Mouse (Mus musculus): ENCODE measurements around the gene Mob3a. TPM values are rescaled to one million over a fixed set of nuclear protein-coding genes. Genes with fewer than 3 reads are reported as not detected.
A peak's percentile ranks its signal among the peaks of the same experiment; 100 is the strongest.
"Not testable (repeated sequence)": the region's sequence is repeated elsewhere in the genome, so short reads cannot be mapped to it uniquely, and the experiment has no call there.

The Mob3a gene
- total and polyA plus RNA-seq, 2 experiments from 2014 or later: 10.8 to 15.0 TPM

GRCm38 (mm10) chr10:80656130-80656862 is 45.5 kb downstream of the Mob3a start:
- ATAC-seq (ENCODE audit: insufficient read depth, low read depth): peak; percentile 88
- H3K27me3 ChIP-seq (ENCODE audit: control insufficient read depth, insufficient read depth, low read length): no peaks in the 10 kb centered on the region
- no peak for TF ChIP-seq EP300 (IDR thresholded peaks at IDR 0.05; ENCODE audit: low read depth)
- TF ChIP-seq CTCF (IDR thresholded peaks at IDR 0.05; ENCODE audit: low read depth): no peak
- H3K4me1 ChIP-seq (ENCODE audit: control insufficient read depth, insufficient read depth): peaks cover 11% of the 10 kb centered on the region
- no peaks in the 10 kb centered on the region for H3K9me3 ChIP-seq (replicated peaks; ENCODE audit: control insufficient read depth, low read length)
- WGBS: 3% methylated on average over 52 of the region's 72 CpGs
- peak; percentile 100 for DNase-seq (ENCODE audit: low spot score)
- peak overlapping the region; percentile 72 for H3K27ac ChIP-seq (ENCODE audit: low read depth)
- H3K4me2 ChIP-seq (ENCODE audit: low read depth, low read length): peak overlapping the region; percentile 87
- H3K9ac ChIP-seq (replicated peaks; ENCODE audit: low read depth, low read length): peak overlapping the region; percentile 92
- H3K36me3 ChIP-seq (replicated peaks; ENCODE audit: control insufficient read depth, insufficient read depth, low read length): peaks cover 6% of the 10 kb centered on the region; the same call in 1 of the 2 replicates
- H3K4me3 ChIP-seq (ENCODE audit: low read depth, low read length): peak overlapping the region; percentile 87

- DNase-seq (ENCODE audit: low spot score) (no peak), ATAC-seq (ENCODE audit: insufficient read depth, low read depth) (no peak; the same call in 1 of the 2 replicates)
- no peaks in the 10 kb centered on the region for H3K9me3 ChIP-seq (replicated peaks; ENCODE audit: control insufficient read depth, low read length)
- WGBS: 7% methylated on average over 10 of the region's 12 CpGs
- H3K27me3 ChIP-seq (ENCODE audit: control insufficient read depth, insufficient read depth, low read length): no peaks in the 10 kb centered on the region
- H3K4me3 ChIP-seq (ENCODE audit: low read depth, low read length): peak overlapping the region; percentile 87
- TF ChIP-seq EP300 (IDR thresholded peaks at IDR 0.05; ENCODE audit: low read depth) (no peak), CTCF (IDR thresholded peaks at IDR 0.05; ENCODE audit: low read depth) (no peak)
- H3K4me2 ChIP-seq (ENCODE audit: low read depth, low read length): peak overlapping the region; percentile 87
- peak overlapping the region; percentile 92 for H3K9ac ChIP-seq (replicated peaks; ENCODE audit: low read depth, low read length)
- peaks cover 6% of the 10 kb centered on the region; the same call in 1 of the 2 replicates for H3K36me3 ChIP-seq (replicated peaks; ENCODE audit: control insufficient read depth, insufficient read depth, low read length)
- peaks cover 11% of the 10 kb centered on the region for H3K4me1 ChIP-seq (ENCODE audit: control insufficient read depth, insufficient read depth)
- peak overlapping the region; percentile 72 for H3K27ac ChIP-seq (ENCODE audit: low read depth)
Observed at GRCm38 (mm10) chr10:80655406-80656129, 46.2 kb downstream of the Mob3a start.

- WGBS: 87% methylated on average over 6 of the region's 6 CpGs
- no peak for TF ChIP-seq CTCF (IDR thresholded peaks at IDR 0.05; ENCODE audit: low read depth)
- no peak for TF ChIP-seq EP300 (IDR thresholded peaks at IDR 0.05; ENCODE audit: low read depth)
- peaks cover 11% of the 10 kb centered on the region for H3K4me1 ChIP-seq (ENCODE audit: control insufficient read depth, insufficient read depth)
- DNase-seq (ENCODE audit: low spot score) (no peak), ATAC-seq (ENCODE audit: insufficient read depth, low read depth) (no peak)
- H3K4me2 ChIP-seq (ENCODE audit: low read depth, low read length): peak overlapping the region; percentile 87; the same call in 1 of the 2 replicates
- H3K27me3 ChIP-seq (ENCODE audit: control insufficient read depth, insufficient read depth, low read length): no peaks in the 10 kb centered on the region
- H3K4me3 ChIP-seq (ENCODE audit: low read depth, low read length): no peak overlapping the region
- no peak overlapping the region for H3K9ac ChIP-seq (replicated peaks; ENCODE audit: low read depth, low read length)
- peaks cover 6% of the 10 kb centered on the region; the same call in 1 of the 2 replicates for H3K36me3 ChIP-seq (replicated peaks; ENCODE audit: control insufficient read depth, insufficient read depth, low read length)
- no peak overlapping the region for H3K27ac ChIP-seq (ENCODE audit: low read depth)
- H3K9me3 ChIP-seq (replicated peaks; ENCODE audit: control insufficient read depth, low read length): no peaks in the 10 kb centered on the region
Observed at GRCm38 (mm10) chr10:80654866-80655265, 46.9 kb downstream of the Mob3a start.

DNA sequence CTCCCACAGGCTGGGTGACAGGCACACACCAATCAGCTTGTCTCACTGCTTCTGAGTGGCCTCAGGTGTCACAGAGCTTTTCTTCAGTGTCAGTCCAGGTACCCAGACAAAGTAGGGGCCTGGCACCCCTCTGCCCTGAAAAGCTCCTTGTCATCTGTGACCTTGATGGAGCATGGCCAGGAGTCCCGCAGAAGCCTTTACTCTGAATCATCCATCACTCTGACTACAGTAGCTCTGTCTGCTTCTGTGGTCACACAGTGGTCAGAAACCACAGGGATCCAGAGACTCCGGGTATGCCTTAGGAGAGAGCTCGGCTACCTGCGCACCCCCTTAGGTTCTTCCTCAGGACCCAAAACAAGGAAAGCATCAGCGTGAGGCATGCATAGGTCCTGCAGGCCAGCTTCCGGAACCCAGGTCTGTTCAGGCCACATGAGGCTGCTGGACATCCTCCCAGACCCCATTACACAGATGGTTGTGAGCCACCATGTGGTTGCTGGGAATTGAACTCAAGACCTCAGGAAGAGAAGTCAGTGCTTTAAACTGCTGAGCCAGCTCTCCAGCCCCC is 48.5 kb downstream of the Mob3a start:
- no peak overlapping the region for H3K4me2 ChIP-seq (ENCODE audit: low read depth, low read length)
- H3K9ac ChIP-seq (replicated peaks; ENCODE audit: low read depth, low read length): no peak overlapping the region
- no peak overlapping the region for H3K4me3 ChIP-seq (ENCODE audit: low read depth, low read length)
- DNase-seq (ENCODE audit: low spot score): no peak
- TF ChIP-seq CTCF (IDR thresholded peaks at IDR 0.05; ENCODE audit: low read depth) (no peak), EP300 (IDR thresholded peaks at IDR 0.05; ENCODE audit: low read depth) (no peak)
- peaks cover 11% of the 10 kb centered on the region for H3K4me1 ChIP-seq (ENCODE audit: control insufficient read depth, insufficient read depth)
- peaks cover 11% of the 10 kb centered on the region for H3K36me3 ChIP-seq (replicated peaks; ENCODE audit: control insufficient read depth, insufficient read depth, low read length)
- 79% methylated on average over 6 of the region's 6 CpGs for WGBS
- H3K9me3 ChIP-seq (replicated peaks; ENCODE audit: control insufficient read depth, low read length): no peaks in the 10 kb centered on the region
- no peak overlapping the region for H3K27ac ChIP-seq (ENCODE audit: low read depth)
- H3K27me3 ChIP-seq (ENCODE audit: control insufficient read depth, insufficient read depth, low read length): no peaks in the 10 kb centered on the region
- ATAC-seq (ENCODE audit: insufficient read depth, low read depth): no peak

DNA sequence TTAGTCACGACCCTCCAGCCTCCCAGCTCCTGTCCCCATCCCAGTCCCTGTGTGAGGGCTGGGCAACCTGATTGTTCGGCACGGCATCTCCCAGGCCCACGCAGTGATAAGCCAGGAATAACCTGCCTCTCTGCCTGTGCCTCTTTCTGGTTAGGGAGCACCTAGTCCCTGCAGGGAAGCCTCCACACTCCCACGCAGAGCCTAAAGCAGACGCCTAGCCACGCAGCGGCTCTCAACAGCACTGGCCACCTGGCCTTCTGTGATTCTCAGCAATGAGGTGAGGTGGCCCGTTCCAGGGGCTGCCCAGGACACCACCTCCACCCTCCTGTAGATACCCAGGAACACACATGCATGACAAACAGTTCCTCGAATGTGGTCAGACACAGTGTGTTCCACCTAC is 51.4 kb downstream of the Mob3a start:
- Histone ChIP-seq H3K27me3 (ENCODE audit: control insufficient read depth, insufficient read depth, low read length) (no peaks in the 10 kb centered on the region), H3K4me3 (ENCODE audit: low read depth, low read length) (no peak overlapping the region), H3K9me3 (replicated peaks; ENCODE audit: control insufficient read depth, low read length) (no peaks in the 10 kb centered on the region), H3K27ac (ENCODE audit: low read depth) (no peak overlapping the region), H3K4me2 (ENCODE audit: low read depth, low read length) (no peak overlapping the region), H3K36me3 (replicated peaks; ENCODE audit: control insufficient read depth, insufficient read depth, low read length) (peaks cover 30% of the 10 kb centered on the region), H3K9ac (replicated peaks; ENCODE audit: low read depth, low read length) (no peak overlapping the region), H3K4me1 (ENCODE audit: control insufficient read depth, insufficient read depth) (peaks cover 6% of the 10 kb centered on the region)
- ATAC-seq (ENCODE audit: insufficient read depth, low read depth) (no peak), DNase-seq (ENCODE audit: low spot score) (no peak)
- TF ChIP-seq CTCF (IDR thresholded peaks at IDR 0.05; ENCODE audit: low read depth) (no peak), EP300 (IDR thresholded peaks at IDR 0.05; ENCODE audit: low read depth) (no peak)
- 78% methylated on average over 10 of the region's 10 CpGs for WGBS

GRCm38 (mm10) chr10:80649910-80650309 is 51.9 kb downstream of the Mob3a start:
- not testable (repeated sequence) for H3K4me3 ChIP-seq (ENCODE audit: low read depth, low read length); H3K27ac ChIP-seq (ENCODE audit: low read depth); H3K9ac ChIP-seq (replicated peaks; ENCODE audit: low read depth, low read length); ATAC-seq (ENCODE audit: insufficient read depth, low read depth); DNase-seq (ENCODE audit: low spot score); H3K27me3 ChIP-seq (ENCODE audit: control insufficient read depth, insufficient read depth, low read length); H3K9me3 ChIP-seq (replicated peaks; ENCODE audit: control insufficient read depth, low read length); H3K4me1 ChIP-seq (ENCODE audit: control insufficient read depth, insufficient read depth); H3K4me2 ChIP-seq (ENCODE audit: low read depth, low read length)
- 95% methylated on average over 6 of the region's 6 CpGs for WGBS
- peaks cover 34% of the 10 kb centered on the region for H3K36me3 ChIP-seq (replicated peaks; ENCODE audit: control insufficient read depth, insufficient read depth, low read length)

Data from heart, postnatal 0 days (tissue).